Mouse (Mus musculus) kidney, adult 2 months (tissue): ENCODE results near the gene Ptprs.

Experiments
- CTCF ChIP-seq: fragments of 200-500 bp; conservative IDR thresholded peaks from 2 replicates; pipeline ENCODE4 v1.5.1; 2011; ENCODE audit warnings: low read depth, mild to moderate bottlenecking, control low read depth, low read length, moderate library complexity, mixed read lengths; ENCODE audit not compliant: insufficient read depth, insufficient read length
- POLR2A ChIP-seq: fragments of 200-500 bp; IDR thresholded peaks from one replicate; pipeline ENCODE4 v1.6.1; 2011; ENCODE audit warnings: low read depth, low read length, control low read depth

GRCm38 (mm10) chr17:56408965-56409625 lies 67.2 kb downstream of the Ptprs start:
- no peak for TF ChIP-seq CTCF
- no peak for TF ChIP-seq POLR2A
